Mouse (Mus musculus) spleen, adult 2 months (tissue): Measurements from ENCODE around the gene Wdr35.

Experiments used
- CTCF ChIP-seq: fragments of 200-500 bp; IDR thresholded peaks from 2 replicates; pipeline ENCODE4 v1.5.1; 2011; ENCODE audit warnings: mild to moderate bottlenecking, inconsistent platforms; ENCODE audit not compliant: insufficient read depth, insufficient read length, insufficient replicate concordance; ENCODE audit errors: extremely low read depth
- POLR2A ChIP-seq: fragments of 200-500 bp; IDR thresholded peaks from 2 replicates; pipeline ENCODE4 v1.6.1; 2011; ENCODE audit warnings: low read depth, low read length, inconsistent platforms

GRCm38 (mm10) chr12:9036409-9036808, 62.7 kb downstream of the Wdr35 start:
- no peak for TF ChIP-seq CTCF
- TF ChIP-seq POLR2A: no peak
